Mouse (Mus musculus): ENCODE measurements around the gene Rdh16f1. TPM values are rescaled to one million over a fixed set of nuclear protein-coding genes. Genes with fewer than 3 reads are reported as not detected.

Gene Rdh16f1
- polyA plus RNA-seq (2016; fragmentation: Nextera tagmentation; extraction: Ambion mirVana): 0.11 TPM in 1 of 2 replicates, not detected in the other

- H3K4me3 ChIP-seq: no peak within 1 kb of the TSS
- H3K9me3 ChIP-seq: no peaks in the 10 kb centered on the region
- H3K27ac ChIP-seq: no peak within 1 kb of the TSS
- H3K4me1 ChIP-seq (replicated peaks): 0 out of 2 replicates have a peak, but pooled peaks cover 6% of the 10 kb centered on the region
- no peak for DNase-seq (ENCODE audit: low spot score)
- H3K36me3 ChIP-seq: no peaks in the 10 kb centered on the region
- H3K27me3 ChIP-seq (ENCODE audit: insufficient read depth, poor library complexity, severe bottlenecking): no peaks in the 10 kb centered on the region
- WGBS: 81% methylated on average over 9 of the region's 9 CpGs
Observed at GRCm38 (mm10) chr10:127759181-127760110, at the start of gene Rdh16f1, which contains the start of gene Rdh1. Gene Rdh16f1 (plus strand): TSS chr10:127759787. Gene Rdh1 (plus strand): TSS chr10:127759721.

DNA sequence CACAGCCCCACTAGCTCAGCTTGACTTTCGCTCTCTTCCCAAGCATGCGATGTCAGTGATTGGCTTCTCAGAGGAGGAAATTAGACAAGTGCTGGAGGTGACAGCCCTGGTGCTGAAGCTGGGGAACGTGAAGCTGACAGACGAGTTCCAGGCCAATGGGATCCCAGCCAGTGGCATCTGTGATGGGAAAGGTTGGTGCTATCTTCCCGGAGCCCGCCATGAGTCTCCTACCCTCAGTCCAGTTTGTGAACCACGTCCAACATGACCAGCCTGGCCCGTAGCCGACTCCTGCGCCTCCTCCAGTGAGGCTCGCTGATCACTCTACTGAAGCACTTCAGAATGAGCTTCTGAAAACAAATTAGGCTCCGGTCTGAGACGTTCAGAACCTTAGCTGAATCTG is 49.3 kb upstream of the Rdh16f1 start:
- Histone ChIP-seq H3K4me1 (replicated peaks) (no peaks in the 10 kb centered on the region), H3K36me3 (no peaks in the 10 kb centered on the region), H3K4me3 (no peak overlapping the region), H3K9me3 (no peaks in the 10 kb centered on the region), H3K27me3 (ENCODE audit: insufficient read depth, poor library complexity, severe bottlenecking) (no peaks in the 10 kb centered on the region), H3K27ac (no peak overlapping the region)
- WGBS: 83% methylated on average over 13 of the region's 13 CpGs
- no peak for DNase-seq (ENCODE audit: low spot score)

DNA sequence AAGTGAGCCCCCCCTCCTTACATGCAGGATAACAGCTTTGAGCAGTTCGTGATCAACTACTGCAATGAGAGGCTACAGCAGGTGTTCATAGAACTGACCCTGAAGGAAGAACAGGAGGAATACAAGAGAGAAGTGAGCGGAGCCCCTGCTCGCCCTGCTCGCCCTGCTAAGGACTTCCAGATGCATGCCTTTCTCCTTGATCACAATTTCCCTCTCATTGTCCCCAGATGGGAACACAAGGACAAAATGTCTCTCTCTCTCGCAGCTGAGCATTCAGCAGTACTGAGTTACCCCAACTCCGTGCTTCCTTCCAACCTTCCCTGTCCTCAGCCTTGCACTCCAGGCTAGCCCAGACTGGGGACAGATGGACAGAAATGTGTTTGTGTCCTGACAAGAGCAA is 46.9 kb upstream of the Rdh16f1 start:
- Histone ChIP-seq H3K4me3 (no peak overlapping the region), H3K27ac (no peak overlapping the region), H3K27me3 (ENCODE audit: insufficient read depth, poor library complexity, severe bottlenecking) (no peaks in the 10 kb centered on the region), H3K4me1 (replicated peaks) (peaks cover 2% of the 10 kb centered on the region; the same call in 1 of the 2 replicates), H3K9me3 (no peaks in the 10 kb centered on the region), H3K36me3 (0 out of 2 replicates have a peak, but pooled peaks cover 4% of the 10 kb centered on the region)
- 66% methylated on average over 6 of the region's 6 CpGs for WGBS
- DNase-seq (ENCODE audit: low spot score): no peak

DNA sequence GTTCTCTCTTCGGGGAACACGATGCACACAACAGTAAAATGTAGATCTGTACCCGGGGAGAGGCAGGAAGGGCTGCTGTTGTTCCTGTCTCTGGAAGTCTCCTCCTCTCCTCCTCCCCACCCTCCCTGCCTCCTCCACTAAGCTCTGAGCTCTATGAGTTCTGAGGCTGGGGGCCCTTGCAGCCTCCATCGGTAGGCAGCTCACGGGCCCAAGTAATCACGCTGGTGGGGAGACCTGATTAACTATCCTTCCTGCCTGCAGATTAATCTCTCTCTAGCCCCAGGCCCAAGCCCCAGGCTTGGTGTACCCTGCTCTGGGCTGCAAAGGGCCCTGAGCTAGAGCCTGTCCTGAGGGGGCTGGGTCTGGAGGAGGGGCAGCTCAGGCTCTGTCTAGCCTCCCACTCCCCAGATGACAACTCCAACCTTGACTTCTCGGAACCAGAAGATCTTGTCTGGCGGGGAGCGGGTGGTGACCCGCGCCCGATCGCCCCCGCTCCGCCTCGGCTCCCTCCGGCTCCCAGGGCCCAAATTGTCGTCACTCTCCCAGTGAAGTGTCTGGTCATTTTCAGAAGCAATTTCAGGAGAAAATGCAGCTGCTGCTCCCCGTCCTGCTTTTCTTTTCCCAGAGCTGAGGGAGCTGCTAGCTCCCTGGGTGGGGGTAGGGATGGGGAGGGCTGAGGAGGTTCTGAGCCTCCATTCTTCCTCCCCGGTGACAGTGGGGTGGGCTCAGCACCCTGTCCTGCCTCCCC is 37.7 kb upstream of the Rdh16f1 start:
- Histone ChIP-seq H3K9me3 (no peaks in the 10 kb centered on the region), H3K36me3 (no peaks in the 10 kb centered on the region), H3K27me3 (ENCODE audit: insufficient read depth, poor library complexity, severe bottlenecking) (peaks cover 55% of the 10 kb centered on the region), H3K27ac (peak overlapping the region; percentile 66), H3K4me3 (peak overlapping the region; percentile 36), H3K4me1 (replicated peaks) (peaks cover 49% of the 10 kb centered on the region)
- peak; percentile 19 for DNase-seq (ENCODE audit: low spot score)
- 17% methylated on average over 20 of the region's 20 CpGs for WGBS

GRCm38 (mm10) chr10:127724178-127724577 is 35.4 kb upstream of the Rdh16f1 start, which contains the start of gene Tac2:
Gene Tac2 (plus strand): TSS chr10:127724478.
- Histone ChIP-seq H3K4me1 (replicated peaks) (peaks cover 44% of the 10 kb centered on the region), H3K9me3 (no peaks in the 10 kb centered on the region), H3K36me3 (no peaks in the 10 kb centered on the region), H3K27ac (no peak within 1 kb of the TSS), H3K4me3 (no peak within 1 kb of the TSS), H3K27me3 (ENCODE audit: insufficient read depth, poor library complexity, severe bottlenecking) (peaks cover 63% of the 10 kb centered on the region)
- no peak for DNase-seq (ENCODE audit: low spot score)
- 81% methylated on average over 3 of the region's 3 CpGs for WGBS

GRCm38 (mm10) chr10:127725136-127725535 is 34.5 kb upstream of the Rdh16f1 start:
- WGBS: 81% methylated on average over 4 of the region's 4 CpGs
- H3K4me1 ChIP-seq (replicated peaks): peaks cover 36% of the 10 kb centered on the region
- DNase-seq (ENCODE audit: low spot score): no peak
- peaks cover 54% of the 10 kb centered on the region for H3K27me3 ChIP-seq (ENCODE audit: insufficient read depth, poor library complexity, severe bottlenecking)
- no peak overlapping the region for H3K27ac ChIP-seq
- H3K4me3 ChIP-seq: no peak overlapping the region
- no peaks in the 10 kb centered on the region for H3K9me3 ChIP-seq
- no peaks in the 10 kb centered on the region for H3K36me3 ChIP-seq

DNA sequence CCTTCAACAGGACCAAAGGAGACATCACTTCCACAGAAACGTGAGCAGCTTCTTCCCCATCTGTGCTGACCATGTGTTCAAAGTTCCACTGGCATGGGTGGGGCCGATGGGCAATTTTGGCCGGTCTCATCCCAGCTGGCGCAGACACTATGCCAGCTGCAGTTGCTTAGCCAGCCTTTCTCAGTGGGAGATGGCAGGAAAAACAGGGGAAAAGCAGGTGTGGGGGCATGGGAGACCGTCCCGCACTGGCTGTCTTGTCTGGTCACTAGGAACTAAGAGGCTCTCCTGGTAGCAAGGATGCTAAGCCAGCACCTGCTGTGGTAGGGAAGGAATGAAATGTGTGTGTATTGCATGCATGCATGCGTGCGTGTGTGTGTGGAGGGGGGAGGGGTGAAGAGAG is 31.1 kb upstream of the Rdh16f1 start:
- 81% methylated on average over 8 of the region's 8 CpGs for WGBS
- Histone ChIP-seq H3K27ac (no peak overlapping the region), H3K4me1 (replicated peaks) (peaks cover 14% of the 10 kb centered on the region), H3K36me3 (no peaks in the 10 kb centered on the region), H3K27me3 (ENCODE audit: insufficient read depth, poor library complexity, severe bottlenecking) (peaks cover 27% of the 10 kb centered on the region), H3K4me3 (no peak overlapping the region), H3K9me3 (no peaks in the 10 kb centered on the region)
- no peak for DNase-seq (ENCODE audit: low spot score)

DNA sequence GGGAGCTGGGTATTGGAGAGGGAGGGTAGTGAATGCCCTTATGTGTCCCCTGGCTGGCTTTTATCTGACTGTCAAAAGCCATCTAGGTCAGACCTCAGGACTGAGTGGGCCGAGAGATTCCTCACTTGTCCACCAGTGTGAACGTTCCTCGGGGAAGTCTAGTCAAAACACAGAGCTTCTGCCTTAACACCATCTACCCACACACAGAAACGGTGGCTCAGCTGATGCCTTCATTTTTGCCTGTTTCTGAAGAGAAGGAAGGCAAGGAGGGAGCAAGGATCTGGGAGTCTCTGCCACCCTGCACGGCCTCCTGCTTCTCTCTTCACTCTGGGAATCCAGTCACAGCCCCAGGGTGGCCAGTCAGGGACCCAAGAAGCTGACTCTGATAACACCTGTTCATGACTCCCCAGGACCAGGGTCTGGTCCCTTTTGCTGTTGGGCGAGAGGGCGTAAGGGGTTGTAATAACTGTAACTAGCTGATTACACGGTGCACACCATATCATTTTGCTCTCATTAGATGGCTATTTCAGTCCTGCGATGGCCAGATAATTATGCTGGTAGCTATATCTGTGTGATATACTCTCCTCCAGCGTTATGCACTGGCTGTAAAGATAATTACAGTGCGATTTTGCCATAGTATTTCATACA is 29.2 kb upstream of the Rdh16f1 start:
- Histone ChIP-seq H3K36me3 (no peaks in the 10 kb centered on the region), H3K27me3 (ENCODE audit: insufficient read depth, poor library complexity, severe bottlenecking) (peaks cover 15% of the 10 kb centered on the region), H3K27ac (no peak overlapping the region), H3K4me3 (no peak overlapping the region), H3K9me3 (no peaks in the 10 kb centered on the region), H3K4me1 (replicated peaks) (peaks cover 20% of the 10 kb centered on the region)
- 74% methylated on average over 11 of the region's 11 CpGs for WGBS
- DNase-seq (ENCODE audit: low spot score): no peak

DNA sequence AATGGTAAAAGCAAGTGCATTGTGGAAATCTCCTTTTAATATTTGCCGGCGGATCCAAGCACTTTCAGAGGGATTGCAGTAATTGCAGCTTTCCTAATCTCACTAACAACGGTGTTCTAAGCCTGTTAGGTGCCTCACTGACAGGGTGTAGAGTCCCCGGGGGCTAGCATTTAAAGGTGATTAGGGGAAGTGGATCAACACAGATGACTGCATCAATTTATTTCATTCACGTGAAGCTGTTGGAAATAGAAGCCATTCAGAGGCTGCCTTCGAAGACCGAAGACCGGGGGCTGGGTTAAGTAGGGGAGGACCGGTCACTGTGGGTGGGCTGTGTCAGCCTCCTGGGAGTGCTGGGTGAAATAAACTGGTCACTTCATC is 28.7 kb upstream of the Rdh16f1 start:
- no peak overlapping the region for H3K27ac ChIP-seq
- WGBS: 61% methylated on average over 9 of the region's 9 CpGs
- H3K9me3 ChIP-seq: no peaks in the 10 kb centered on the region
- H3K4me3 ChIP-seq: no peak overlapping the region
- H3K4me1 ChIP-seq (replicated peaks): peaks cover 20% of the 10 kb centered on the region
- peaks cover 10% of the 10 kb centered on the region for H3K27me3 ChIP-seq (ENCODE audit: insufficient read depth, poor library complexity, severe bottlenecking)
- H3K36me3 ChIP-seq: no peaks in the 10 kb centered on the region
- DNase-seq (ENCODE audit: low spot score): no peak

DNA sequence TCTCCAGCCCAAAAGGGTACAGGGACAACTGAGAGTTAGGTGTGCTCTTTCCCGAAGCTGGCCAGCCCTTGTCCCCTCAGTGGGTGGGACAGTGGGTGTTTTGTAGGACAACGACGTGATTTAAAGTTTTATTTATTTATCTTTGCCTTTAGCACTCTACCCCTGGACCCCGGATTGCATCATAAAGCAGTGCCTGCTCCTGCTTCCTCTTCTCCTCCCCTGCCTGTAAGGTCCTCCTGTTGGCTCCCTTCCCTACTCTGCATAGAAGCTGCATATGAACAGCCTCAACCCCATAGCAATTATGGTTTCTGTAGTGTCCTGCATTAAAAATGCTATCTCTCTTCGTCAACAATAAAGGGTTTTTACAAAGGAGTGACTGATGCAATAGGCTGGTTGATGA is 28.2 kb upstream of the Rdh16f1 start:
- Histone ChIP-seq H3K4me1 (replicated peaks) (peaks cover 20% of the 10 kb centered on the region), H3K36me3 (no peaks in the 10 kb centered on the region), H3K4me3 (no peak overlapping the region), H3K9me3 (no peaks in the 10 kb centered on the region), H3K27me3 (ENCODE audit: insufficient read depth, poor library complexity, severe bottlenecking) (peaks cover 8% of the 10 kb centered on the region; the same call in 1 of the 2 replicates), H3K27ac (no peak overlapping the region)
- no peak for DNase-seq (ENCODE audit: low spot score)
- 48% methylated on average over 5 of the region's 5 CpGs for WGBS

GRCm38 (mm10) chr10:127734434-127734833 is 25.2 kb upstream of the Rdh16f1 start:
- 53% methylated on average over 5 of the region's 5 CpGs for WGBS

DNA sequence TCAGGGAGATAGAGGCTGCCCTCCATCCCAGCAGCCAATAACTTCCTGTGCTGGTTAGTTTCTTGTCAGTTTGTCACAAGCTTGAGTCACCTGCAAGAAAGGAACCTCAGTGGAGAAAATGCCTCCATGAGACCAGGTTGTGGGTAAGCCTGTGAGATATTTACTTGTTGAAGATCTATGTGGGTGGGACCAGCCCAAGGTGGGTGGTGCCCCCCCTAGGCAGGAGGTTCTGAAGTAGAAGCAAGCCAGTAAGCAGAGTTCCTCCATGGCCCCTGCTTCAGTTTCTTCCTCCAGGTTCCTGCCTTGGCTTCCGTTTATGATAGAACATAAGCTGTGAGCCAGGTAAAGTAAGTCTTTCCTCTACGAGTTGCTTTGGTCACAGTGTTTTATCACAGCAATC is 23.3 kb upstream of the Rdh16f1 start:
- H3K9me3 ChIP-seq: no peaks in the 10 kb centered on the region
- H3K4me3 ChIP-seq: no peak overlapping the region
- no peak overlapping the region for H3K27ac ChIP-seq
- peaks cover 26% of the 10 kb centered on the region for H3K4me1 ChIP-seq (replicated peaks)
- H3K27me3 ChIP-seq (ENCODE audit: insufficient read depth, poor library complexity, severe bottlenecking): no peaks in the 10 kb centered on the region; the same call in 1 of the 2 replicates
- DNase-seq (ENCODE audit: low spot score): no peak
- 88% methylated on average over 2 of the region's 2 CpGs for WGBS
- peaks cover 3% of the 10 kb centered on the region for H3K36me3 ChIP-seq

More at GRCm38 (mm10) chr10:127734434-127734833, 25.2 kb upstream of the Rdh16f1 start:
- Histone ChIP-seq H3K4me3 (no peak overlapping the region), H3K9me3 (no peaks in the 10 kb centered on the region), H3K4me1 (replicated peaks) (peaks cover 22% of the 10 kb centered on the region), H3K27ac (no peak overlapping the region), H3K27me3 (ENCODE audit: insufficient read depth, poor library complexity, severe bottlenecking) (no peaks in the 10 kb centered on the region; the same call in 1 of the 2 replicates), H3K36me3 (no peaks in the 10 kb centered on the region)
- DNase-seq (ENCODE audit: low spot score): no peak

Data from hindbrain, embryonic 10.5 days (tissue).